Mouse (Mus musculus) right cerebral cortex, adult 2 months (tissue): Measurements from ENCODE around the gene Cobl.

Experiments
- DNase-seq, 2 experiments: peaks; one replicate each; pipeline ENCODE4 v3.0.0; 2021 to 2022; ENCODE audit warnings: low spot score in 2 of 2

The Cobl gene

GRCm38 (mm10) chr11:12311419-12311818 is 153.3 kb downstream of the Cobl start:
- no peak for DNase-seq

GRCm38 (mm10) chr11:12309423-12310023 is 155.2 kb downstream of the Cobl start:
- DNase-seq, result no peak

- DNase-seq, result no peak
These were observed 159.9 kb downstream of the Cobl start for GRCm38 (mm10) chr11:12304879-12305278.

- peak in 1 of 2 experiments; percentile 15 for DNase-seq
These were observed 164.9 kb downstream of the Cobl start for GRCm38 (mm10) chr11:12299701-12300446.

GRCm38 (mm10) chr11:12291654-12291935 is 173.2 kb downstream of the Cobl start:
- DNase-seq, result no peak

- peak; percentile 74 to 84 for DNase-seq
These were observed 173.7 kb downstream of the Cobl start for GRCm38 (mm10) chr11:12290911-12291653.

- no peak for DNase-seq
These were observed 179.3 kb downstream of the Cobl start for GRCm38 (mm10) chr11:12285319-12286021.

- DNase-seq, result no peak
These were observed 184.0 kb downstream of the Cobl start for GRCm38 (mm10) chr11:12280711-12281110.

- DNase-seq, result no peak
These were observed 190.5 kb downstream of the Cobl start for GRCm38 (mm10) chr11:12274276-12274675.

- DNase-seq, result no peak
These were observed 191.0 kb downstream of the Cobl start for GRCm38 (mm10) chr11:12273726-12274125.

- DNase-seq, result no peak
These were observed 206.3 kb downstream of the Cobl start for GRCm38 (mm10) chr11:12258411-12258810.

GRCm38 (mm10) chr11:12257324-12258118 is 207.2 kb downstream of the Cobl start:
- no peak for DNase-seq

GRCm38 (mm10) chr11:12245327-12245915 is 219.3 kb downstream of the Cobl start:
- no peak for DNase-seq

GRCm38 (mm10) chr11:12236341-12236740 is 228.4 kb downstream of the Cobl start:
- DNase-seq, result no peak

- DNase-seq, result no peak
These were observed 229.9 kb downstream of the Cobl start for GRCm38 (mm10) chr11:12234876-12235275.

- DNase-seq, result no peak
These were observed 230.6 kb downstream of the Cobl start for GRCm38 (mm10) chr11:12234126-12234525.

- DNase-seq, result peak in 1 of 2 experiments; percentile 21
These were observed 232.0 kb downstream of the Cobl start for GRCm38 (mm10) chr11:12232743-12233125.

GRCm38 (mm10) chr11:12232041-12232742 is 232.6 kb downstream of the Cobl start:
- DNase-seq, result peak; percentile 74 to 79

GRCm38 (mm10) chr11:12231481-12232035 is 233.2 kb downstream of the Cobl start:
- peak; percentile 64 to 75 for DNase-seq

- DNase-seq, result no peak
These were observed 235.3 kb downstream of the Cobl start for GRCm38 (mm10) chr11:12229411-12229810.
